In the genomic region with DNA sequence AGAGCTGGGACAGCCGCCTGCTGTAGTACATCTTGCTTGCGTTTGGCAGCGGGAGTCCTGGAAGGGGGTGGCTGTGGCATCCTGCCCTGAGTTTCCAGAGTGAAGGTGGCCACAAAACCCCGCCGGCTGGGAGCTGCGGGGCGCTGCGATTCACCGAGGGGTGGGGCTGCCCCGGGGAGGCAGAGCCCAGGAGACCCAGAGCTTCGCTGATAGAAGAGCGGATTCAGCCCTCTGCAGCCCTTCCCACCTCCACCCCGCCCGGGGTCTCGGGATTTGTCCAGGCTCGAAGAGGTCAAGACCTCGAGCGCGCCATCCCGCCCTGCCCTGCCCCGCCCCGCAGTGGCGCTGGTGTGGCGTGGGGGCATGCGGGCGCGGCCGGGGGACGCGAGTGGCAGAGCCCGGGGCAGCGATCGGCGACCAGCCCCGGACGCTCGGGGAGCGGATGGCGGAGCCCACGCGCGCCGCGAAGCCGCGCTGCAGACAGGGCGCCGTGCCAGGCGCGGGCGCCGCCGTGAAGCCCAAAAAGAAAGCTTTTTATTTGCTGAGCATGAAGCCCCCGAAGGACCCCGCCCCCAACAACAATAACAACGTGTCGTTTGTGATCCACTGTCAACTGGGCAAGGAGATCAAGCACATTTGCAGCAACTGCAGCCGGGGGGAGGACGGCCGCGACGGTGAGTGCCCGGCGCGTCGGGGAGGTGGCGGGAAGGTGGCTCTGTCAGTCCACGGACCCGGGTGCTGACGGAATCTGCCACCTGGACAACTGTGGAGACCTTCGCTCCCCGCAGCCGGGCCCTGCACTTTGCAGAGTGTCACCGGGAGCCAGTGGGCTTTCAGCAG, we compare ENCODE assay signal across 8 mouse cellular contexts.
DNase-seq lines count a peak whose midpoint lies in the region; ATAC-seq and TF ChIP-seq lines count a peak whose summit lies in the region.

No protein-coding gene starts in this region.

- no peaks in the 10 kb centered on the region for H3K4me1 ChIP-seq in thymus, adult 2 months (replicated peaks; ENCODE audit: control insufficient read depth, insufficient read depth, low read length)
- H3K4me1 ChIP-seq in embryonic facial prominence, embryonic 12.5 days, result peaks cover 15% of the 10 kb centered on the region; the same call in 1 of the 2 replicates
- peaks cover 9% of the 10 kb centered on the region for H3K4me1 ChIP-seq in heart, embryonic 12.5 days (replicated peaks)
- H3K4me1 ChIP-seq in liver, embryonic 13.5 days (replicated peaks), result no peaks in the 10 kb centered on the region
- H3K4me1 ChIP-seq in neural tube, embryonic 15.5 days, result peaks cover 21% of the 10 kb centered on the region

- H3K9me3 ChIP-seq in embryonic facial prominence, embryonic 12.5 days, result no peaks in the 10 kb centered on the region
- H3K9me3 ChIP-seq in heart, embryonic 12.5 days (replicated peaks), result no peaks in the 10 kb centered on the region
- no peaks in the 10 kb centered on the region for H3K9me3 ChIP-seq in liver, embryonic 13.5 days (replicated peaks)
- no peaks in the 10 kb centered on the region for H3K9me3 ChIP-seq in neural tube, embryonic 15.5 days (replicated peaks)

- H3K9ac ChIP-seq in embryonic facial prominence, embryonic 12.5 days, result peak overlapping the region; percentile 73
- H3K9ac ChIP-seq in heart, embryonic 12.5 days, result peak overlapping the region; percentile 67
- 0 out of 2 replicates have a peak overlapping the region, but pooled peaks have one; percentile 2 for H3K9ac ChIP-seq in liver, embryonic 13.5 days
- H3K9ac ChIP-seq in neural tube, embryonic 15.5 days (replicated peaks), result peak overlapping the region; percentile 69

- no peaks in the 10 kb centered on the region for H3K36me3 ChIP-seq in thymus, adult 2 months (ENCODE audit: control insufficient read depth, insufficient read depth, low read length)
- H3K36me3 ChIP-seq in embryonic facial prominence, embryonic 12.5 days, result no peaks in the 10 kb centered on the region
- no peaks in the 10 kb centered on the region for H3K36me3 ChIP-seq in heart, embryonic 12.5 days
- no peaks in the 10 kb centered on the region for H3K36me3 ChIP-seq in liver, embryonic 13.5 days
- H3K36me3 ChIP-seq in neural tube, embryonic 15.5 days, result no peaks in the 10 kb centered on the region

- TF ChIP-seq POLR2A in thymus, adult 2 months (IDR thresholded peaks at IDR 0.05; ENCODE audit: control insufficient read depth, extremely low read depth, insufficient read depth, low read length, poor library complexity), result no peak

- peak overlapping the region; percentile 100 for H3K4me2 ChIP-seq in embryonic facial prominence, embryonic 12.5 days (replicated peaks)
- H3K4me2 ChIP-seq in heart, embryonic 12.5 days, result peak overlapping the region; percentile 90
- H3K4me2 ChIP-seq in liver, embryonic 13.5 days, result peak overlapping the region; percentile 67
- peak overlapping the region; percentile 99 for H3K4me2 ChIP-seq in neural tube, embryonic 15.5 days

- TF ChIP-seq CTCF in thymus, adult 2 months (IDR thresholded peaks at IDR 0.05; ENCODE audit: borderline replicate concordance, control insufficient read depth, extremely low read depth, insufficient read depth, low read length, poor library complexity), result no peak

- peak overlapping the region; percentile 16; the same call in 1 of the 2 replicates for H3K4me3 ChIP-seq in thymus, adult 2 months (ENCODE audit: control insufficient read depth, insufficient read depth, low read length)
- peak overlapping the region; percentile 66 for H3K4me3 ChIP-seq in embryonic facial prominence, embryonic 12.5 days
- H3K4me3 ChIP-seq in heart, embryonic 12.5 days, result peak overlapping the region; percentile 61
- peak overlapping the region; percentile 53 for H3K4me3 ChIP-seq in liver, embryonic 13.5 days (replicated peaks)
- peak overlapping the region; percentile 52 for H3K4me3 ChIP-seq in neural tube, embryonic 15.5 days (replicated peaks)

- 3% methylated on average over 74 of the region's 74 CpGs for WGBS in thymus, adult 2 months
- under 1% methylated on average over 74 of the region's 74 CpGs for WGBS in embryonic facial prominence, embryonic 12.5 days
- under 1% methylated on average over 74 of the region's 74 CpGs for WGBS in heart, embryonic 12.5 days
- 1% methylated on average over 74 of the region's 74 CpGs for WGBS in liver, embryonic 13.5 days (ENCODE audit: insufficient replicate concordance)
- under 1% methylated on average over 73 of the region's 74 CpGs for WGBS in neural tube, embryonic 15.5 days

- no peak overlapping the region for H3K27ac ChIP-seq in thymus, adult 2 months (ENCODE audit: control insufficient read depth, insufficient read depth, low read length)
- no peak overlapping the region for H3K27ac ChIP-seq in embryonic facial prominence, embryonic 12.5 days
- no peak overlapping the region for H3K27ac ChIP-seq in heart, embryonic 12.5 days (ENCODE audit: poor library complexity, severe bottlenecking)
- no peak overlapping the region for H3K27ac ChIP-seq in liver, embryonic 13.5 days
- no peak overlapping the region for H3K27ac ChIP-seq in neural tube, embryonic 15.5 days (replicated peaks)

- no peak for ATAC-seq in embryonic facial prominence, embryonic 12.5 days (ENCODE audit: insufficient number of reproducible peaks, insufficient read depth, low FRiP score, low TSS enrichment)
- ATAC-seq in heart, embryonic 12.5 days (ENCODE audit: insufficient number of reproducible peaks, low FRiP score), result peak; percentile 33; the same call in 1 of the 2 replicates
- no peak for ATAC-seq in liver, embryonic 13.5 days (ENCODE audit: low read depth)
- ATAC-seq in neural tube, embryonic 15.5 days (ENCODE audit: low FRiP score), result peak; percentile 70
- ATAC-seq in megakaryocyte-erythroid progenitor cell, adult 5-6 weeks (replicated peaks; ENCODE audit: low FRiP score, low TSS enrichment, poor library complexity, severe bottlenecking), result no peak

- DNase-seq in thymus, adult 2 months, result no peak
- no peak for DNase-seq in thymus, postnatal 0 days (ENCODE audit: low spot score)
- DNase-seq in kidney, postnatal 10 days, result peak; percentile 56
- no peak for DNase-seq in liver, embryonic 13.5 days

- peaks cover 6% of the 10 kb centered on the region for H3K27me3 ChIP-seq in thymus, adult 2 months (ENCODE audit: control insufficient read depth, insufficient read depth, low read length)
- H3K27me3 ChIP-seq in embryonic facial prominence, embryonic 12.5 days, result peaks cover 22% of the 10 kb centered on the region
- peaks cover 12% of the 10 kb centered on the region for H3K27me3 ChIP-seq in heart, embryonic 12.5 days (replicated peaks)
- peaks cover 34% of the 10 kb centered on the region for H3K27me3 ChIP-seq in liver, embryonic 13.5 days
- H3K27me3 ChIP-seq in neural tube, embryonic 15.5 days (replicated peaks), result peaks cover 14% of the 10 kb centered on the region

Comparison
In these comparisons a context has a peak if more than half of its experiments do, and no peak if none do; other contexts are left out.
1. H3K4me3 ChIP-seq: peak in every context shown above with its lines; median percentile 66 in embryonic facial prominence, embryonic 12.5 days; 61 in heart, embryonic 12.5 days; 53 in liver, embryonic 13.5 days; 52 in neural tube, embryonic 15.5 days; 16 in thymus, adult 2 months.
2. ATAC-seq: peak in heart, embryonic 12.5 days (single experiment) and neural tube, embryonic 15.5 days (single experiment); none in embryonic facial prominence, embryonic 12.5 days (single experiment), liver, embryonic 13.5 days (single experiment) and megakaryocyte-erythroid progenitor cell, adult 5-6 weeks (single experiment).
3. H3K9ac ChIP-seq: peak in every context shown above with its lines; median percentile 73 in embryonic facial prominence, embryonic 12.5 days; 69 in neural tube, embryonic 15.5 days; 67 in heart, embryonic 12.5 days; 2 in liver, embryonic 13.5 days.
4. Peak in every context shown above with its lines, with median percentiles within 50 percentile points of each other: H3K4me2 ChIP-seq.